Mouse (Mus musculus) MEL (cell line): ENCODE data around the gene Map1lc3a. TPM values are rescaled to one million over a fixed set of nuclear protein-coding genes. Genes with fewer than 3 reads are reported as not detected.

Source experiments
- DNase-seq: peaks from one replicate; pipeline ENCODE4 v3.0.0; 2011; ENCODE audit warnings: low read depth, low spot score
- H3K27ac ChIP-seq: 2 replicates; pipeline ENCODE4 v1.5.1; 2012; ENCODE audit warnings: low read depth, mild to moderate bottlenecking, control low read depth, low read length, moderate library complexity; ENCODE audit not compliant: control insufficient read depth
- H3K27me3 ChIP-seq, 2 experiments: fragments of 150-350 bp in 1 of 2; sonication (generic) in 1 of 2; 2 replicates each; pipeline ENCODE4 v1.6.1; 2012; ENCODE audit warnings: low read length in 2 of 2, mild to moderate bottlenecking in 2 of 2, improper control_type of control experiment in 1 of 2, moderate library complexity in 1 of 2; ENCODE audit not compliant: insufficient read depth in 2 of 2, control insufficient read depth in 1 of 2
- H3K36me3 ChIP-seq, 2 experiments: 2 replicates each; pipeline ENCODE4 v1.6.1; 2012 to 2014; ENCODE audit warnings: low read length in 2 of 2, improper control_type of control experiment in 1 of 2, inconsistent platforms in 1 of 2, mild to moderate bottlenecking in 1 of 2; ENCODE audit not compliant: insufficient read depth in 2 of 2, control insufficient read depth in 1 of 2
- H3K4me1 ChIP-seq, 2 experiments: fragments of 150-350 bp in 1 of 2; sonication (generic) in 1 of 2; 2 replicates each; pipeline ENCODE4 v1.6.1; 2012; ENCODE audit warnings: low read length in 2 of 2, improper control_type of control experiment in 1 of 2, mild to moderate bottlenecking in 1 of 2; ENCODE audit not compliant: insufficient read depth in 2 of 2, control insufficient read depth in 1 of 2
- H3K4me3 ChIP-seq, 2 experiments: fragments of 150-350 bp in 1 of 2; sonication (generic) in 1 of 2; 2 replicates each; pipeline ENCODE4 v1.5.1; 2012; ENCODE audit warnings: low read depth in 2 of 2, low read length in 2 of 2, mild to moderate bottlenecking in 2 of 2, moderate library complexity in 2 of 2, control low read depth in 1 of 2, improper control_type of control experiment in 1 of 2; ENCODE audit not compliant: control insufficient read depth in 1 of 2, insufficient read depth in 1 of 2
- H3K79me2 ChIP-seq: 2 replicates; pipeline ENCODE4 v1.6.1; 2012; ENCODE audit warnings: mild to moderate bottlenecking, low read length, moderate library complexity; ENCODE audit not compliant: control insufficient read depth, poor library complexity, insufficient read depth
- H3K9ac ChIP-seq: 2 replicates; pipeline ENCODE4 v1.6.1; 2012; ENCODE audit warnings: low read depth, mild to moderate bottlenecking, control low read depth, low read length, moderate library complexity; ENCODE audit not compliant: control insufficient read depth, poor library complexity, severe bottlenecking
- H3K9me3 ChIP-seq: fragments of 150-350 bp; sonication (generic); replicated peaks from 2 replicates; pipeline ENCODE4 v1.6.1; 2012; ENCODE audit warnings: mild to moderate bottlenecking, low read length, improper control_type of control experiment, moderate library complexity; ENCODE audit not compliant: insufficient read depth
- E2F4 ChIP-seq: IDR thresholded peaks from 2 replicates; pipeline ENCODE4 v1.6.1; 2011; ENCODE audit warnings: low read depth, low read length, improper control_type of control experiment, borderline replicate concordance
- ELF1 ChIP-seq: IDR thresholded peaks from 2 replicates; pipeline ENCODE4 v1.6.1; 2014; ENCODE audit warnings: low read depth, mild to moderate bottlenecking, inconsistent platforms, low read length, improper control_type of control experiment, moderate library complexity
- HCFC1 ChIP-seq: IDR thresholded peaks from 2 replicates; pipeline ENCODE4 v1.6.1; 2012; ENCODE audit warnings: low read depth, mild to moderate bottlenecking, inconsistent platforms, low read length, improper control_type of control experiment, moderate library complexity
- MAFK ChIP-seq: IDR thresholded peaks from 2 replicates; pipeline ENCODE4 v1.6.1; 2011; ENCODE audit warnings: low read depth, mild to moderate bottlenecking, low read length, improper control_type of control experiment, borderline replicate concordance
- MXI1 ChIP-seq: IDR thresholded peaks from 2 replicates; pipeline ENCODE4 v1.6.1; 2011; ENCODE audit warnings: mild to moderate bottlenecking, low read depth, low read length, improper control_type of control experiment
- MYC ChIP-seq: IDR thresholded peaks from 2 replicates; pipeline ENCODE4 v1.6.1; 2011; ENCODE audit warnings: low read depth, mild to moderate bottlenecking, low read length, improper control_type of control experiment, moderate library complexity
- NELFE ChIP-seq: IDR thresholded peaks from 2 replicates; pipeline ENCODE4 v1.6.1; 2011; ENCODE audit warnings: low read depth, low read length, improper control_type of control experiment
- NRF1 ChIP-seq: IDR thresholded peaks from 2 replicates; pipeline ENCODE4 v1.6.1; 2014; ENCODE audit warnings: low read depth, mild to moderate bottlenecking, inconsistent platforms, low read length, improper control_type of control experiment, moderate library complexity; ENCODE audit not compliant: poor library complexity, insufficient read depth, severe bottlenecking
- POLR2A ChIP-seq, 2 experiments: IDR thresholded peaks; 2 replicates each; pipeline ENCODE4 v1.6.1; 2011 to 2012; ENCODE audit warnings: low read length in 2 of 2, mild to moderate bottlenecking in 2 of 2, control low read depth in 1 of 2, improper control_type of control experiment in 1 of 2, low read depth in 1 of 2, moderate library complexity in 1 of 2; ENCODE audit not compliant: control insufficient read depth in 1 of 2, insufficient read depth in 1 of 2, poor library complexity in 1 of 2
- POLR2AphosphoS2 ChIP-seq: IDR thresholded peaks from 2 replicates; pipeline ENCODE4 v1.6.1; 2011; ENCODE audit warnings: low read length, improper control_type of control experiment
- SIN3A ChIP-seq: IDR thresholded peaks from 2 replicates; pipeline ENCODE4 v1.6.1; 2012; ENCODE audit warnings: low read length, improper control_type of control experiment, inconsistent platforms
- SMC3 ChIP-seq: IDR thresholded peaks from 2 replicates; pipeline ENCODE4 v1.6.1; 2011; ENCODE audit warnings: low read depth, low read length, improper control_type of control experiment
- TBP ChIP-seq: IDR thresholded peaks from 2 replicates; pipeline ENCODE4 v1.8.0; 2011; ENCODE audit warnings: low read depth, low read length, improper control_type of control experiment
- TCF12 ChIP-seq: IDR thresholded peaks from 2 replicates; pipeline ENCODE4 v1.6.1; 2014; ENCODE audit warnings: low read depth, mild to moderate bottlenecking, inconsistent platforms, low read length, improper control_type of control experiment, moderate library complexity
- ZC3H11A ChIP-seq: IDR thresholded peaks from 2 replicates; pipeline ENCODE4 v1.6.1; 2012; ENCODE audit warnings: low read depth, mild to moderate bottlenecking, inconsistent platforms, low read length, improper control_type of control experiment
- ZNF384 ChIP-seq: IDR thresholded peaks from 2 replicates; pipeline ENCODE4 v1.6.1; 2012; ENCODE audit warnings: low read depth, mild to moderate bottlenecking, inconsistent platforms, low read length, improper control_type of control experiment
- polyA plus RNA-seq, 2 experiments: library from polyadenylated mRNA; stranded (reverse) in 1 of 2; unstranded in 1 of 2; fragments of >175 nt in 1 of 2; fragments of >200 nt in 1 of 2; gene quantifications; 2 replicates each; pipeline versions ENCODE4 v1.2.1 to v1.2.4; 2012; ENCODE audit warnings: low replicate concordance in 2 of 2, low read depth in 1 of 2; ENCODE audit not compliant: insufficient read length in 2 of 2, insufficient read depth in 1 of 2, missing spikeins in 1 of 2
- total RNA-seq: library from RNA; depleted of rRNA; stranded (reverse); fragments of 300-350 nt; gene quantifications from 2 replicates; pipeline ENCODE4 v1.2.3, GENCODE M21; 2012

Map1lc3a gene
- total and polyA plus RNA-seq, 3 experiments, result 11.4 to 12.4 TPM; not detected in 1

- no peak for TF ChIP-seq SMC3
Measured at GRCm38 (mm10) chr2:155276195-155276594, at the start of gene Map1lc3a (continued).

DNA sequence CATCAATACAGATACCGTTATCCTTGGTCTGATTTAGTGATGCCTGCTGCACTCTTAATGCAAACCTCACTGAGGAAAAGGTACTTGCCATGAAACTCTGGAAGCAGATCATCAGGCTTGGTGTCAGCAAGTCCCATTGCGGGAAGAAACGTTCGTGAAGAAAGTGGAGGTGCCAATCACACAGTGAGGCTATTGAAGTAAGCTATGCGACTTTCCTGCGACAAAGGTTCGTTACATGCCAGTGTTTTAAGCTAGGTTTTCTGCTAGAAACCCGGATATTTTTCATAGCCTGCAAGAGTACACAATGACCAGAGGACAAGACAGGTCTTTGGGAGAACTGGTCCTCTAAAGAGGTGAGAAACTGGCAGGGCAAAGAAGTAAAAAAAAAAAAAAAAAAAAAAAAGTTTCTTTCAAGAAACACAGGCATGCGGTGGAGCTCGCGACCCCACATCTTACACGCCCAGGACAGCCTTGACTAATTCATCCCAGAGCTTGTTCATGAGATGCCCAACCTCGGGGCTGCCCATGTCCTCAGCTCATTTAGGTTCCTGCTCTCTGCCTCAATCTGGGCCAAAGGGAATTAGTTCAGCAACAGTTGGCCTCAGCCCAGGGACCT, 40.2 kb upstream of the Map1lc3a start:
- Histone ChIP-seq H3K4me1 (peaks cover 0 to 16% of the 10 kb centered on the region in 2 experiments; a peak in 2 of 4 replicates), H3K4me3 (peak overlapping the region; percentile 86 to 97), H3K36me3 (peaks cover 0 to under 1% of the 10 kb centered on the region in 2 experiments; a peak in 1 of 4 replicates), H3K27me3 (no peaks in the 10 kb centered on the region), H3K79me2 (peaks cover 31% of the 10 kb centered on the region), H3K27ac (peak overlapping the region; percentile 57), H3K9me3 (no peaks in the 10 kb centered on the region), H3K9ac (peak overlapping the region; percentile 80)
- peak; percentile 52 for DNase-seq
- TF ChIP-seq MXI1, result peak; percentile 73
- no peak for TF ChIP-seq MAFK
- peak; percentile 61; the same call in 1 of the 2 replicates for TF ChIP-seq SIN3A
- peak; percentile 78 for TF ChIP-seq ZNF384

DNA sequence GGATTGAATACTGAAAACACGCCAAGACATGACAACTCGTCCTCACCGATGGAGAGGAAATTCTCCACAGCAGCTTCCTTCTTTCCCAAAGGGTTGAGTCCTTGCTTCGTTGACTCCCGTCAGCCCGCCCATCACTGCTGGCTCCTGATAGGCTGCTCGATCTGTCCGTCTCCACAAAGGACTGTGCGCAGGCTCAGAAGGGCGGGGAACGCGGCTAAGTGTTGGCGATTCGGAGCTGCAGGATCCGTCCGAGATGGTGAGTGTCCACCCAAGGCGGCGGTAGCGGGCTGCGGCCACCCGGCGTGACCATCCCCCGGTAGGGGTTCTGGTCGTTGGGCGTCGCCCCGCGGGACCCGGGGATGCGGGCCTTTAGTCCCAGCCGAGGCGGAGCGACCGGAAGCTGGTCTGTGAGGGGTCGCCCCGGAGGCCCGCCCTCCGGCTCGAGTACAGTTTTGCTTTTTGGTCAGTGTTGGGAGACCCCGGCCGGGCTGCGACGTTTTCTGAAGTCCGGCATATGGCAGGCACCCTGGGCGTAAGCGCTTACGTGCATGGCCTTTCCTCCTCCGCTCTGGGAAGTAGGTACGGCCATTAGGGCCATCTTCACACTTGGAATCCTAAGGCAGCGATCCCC, 39.6 kb upstream of the Map1lc3a start, which contains the start of gene Dynlrb1:
Dynlrb1 (plus strand) TSS at position 172 of the 631 bp plus-strand sequence.
- H3K9me3 ChIP-seq, result no peaks in the 10 kb centered on the region
- DNase-seq, result peak; percentile 97
- H3K9ac ChIP-seq, result peak within 1 kb of the TSS; percentile 92
- H3K79me2 ChIP-seq, result peaks cover 32% of the 10 kb centered on the region
- H3K4me1 ChIP-seq, result peaks cover 0 to 18% of the 10 kb centered on the region in 2 experiments; a peak in 2 of 4 replicates
- TF ChIP-seq TBP (peak; percentile 85), TCF12 (peak; percentile 52), HCFC1 (peak; percentile 79), ELF1 (peak; percentile 46; the same call in 1 of the 2 replicates), NELFE (peak; percentile 78), POLR2AphosphoS2 (peak; percentile 82), MYC (no peak), ZC3H11A (no peak), POLR2A (IDR thresholded peaks at IDR 0.05; ENCODE audit: control insufficient read depth in 1 of 2, insufficient read depth in 1 of 2, low read depth in 1 of 2, low read length in 2 of 2, poor library complexity in 1 of 2) (peak; percentile 89 to 94), SIN3A (peak; percentile 58; the same call in 1 of the 2 replicates), SMC3 (no peak), NRF1 (peak; percentile 84), E2F4 (no peak)
- peak within 1 kb of the TSS; percentile 86 to 97 for H3K4me3 ChIP-seq
- H3K36me3 ChIP-seq, result peaks cover 0 to 2% of the 10 kb centered on the region in 2 experiments; a peak in 1 of 4 replicates
- peak within 1 kb of the TSS; percentile 57 for H3K27ac ChIP-seq
- no peaks in the 10 kb centered on the region for H3K27me3 ChIP-seq
